Mouse (Mus musculus): ENCODE measurements around the gene Gas8. TPM values are rescaled to one million over a fixed set of nuclear protein-coding genes. Genes with fewer than 3 reads are reported as not detected.
"Not testable (repeated sequence)": the region's sequence is repeated elsewhere in the genome, so short reads cannot be mapped to it uniquely, and the experiment has no call there.

Gene Gas8
- polyA plus RNA-seq, 1 experiment, result 9.7 TPM

- Histone ChIP-seq H3K27ac (ENCODE audit: control insufficient read depth, insufficient read depth, low read length) (no peak overlapping the region), H3K4me3 (ENCODE audit: control insufficient read depth, insufficient read depth, low read length) (no peak overlapping the region), H3K4me1 (replicated peaks; ENCODE audit: control insufficient read depth, insufficient read depth, low read length) (no peaks in the 10 kb centered on the region), H3K36me3 (ENCODE audit: control insufficient read depth, insufficient read depth, low read length) (peaks cover 14% of the 10 kb centered on the region), H3K27me3 (ENCODE audit: control insufficient read depth, insufficient read depth, low read length) (no peaks in the 10 kb centered on the region)
- DNase-seq, result no peak
- WGBS, result 96% methylated on average over 25 of the region's 25 CpGs
- TF ChIP-seq POLR2A (IDR thresholded peaks at IDR 0.05; ENCODE audit: control insufficient read depth, extremely low read depth, insufficient read depth, low read length, poor library complexity), result no peak
- TF ChIP-seq CTCF (IDR thresholded peaks at IDR 0.05; ENCODE audit: borderline replicate concordance, control insufficient read depth, extremely low read depth, insufficient read depth, low read length, poor library complexity), result no peak
Measured at GRCm38 (mm10) chr8:123527720-123528489, 9.3 kb downstream of the Gas8 start.

- DNase-seq, result no peak
- Histone ChIP-seq H3K36me3 (ENCODE audit: control insufficient read depth, insufficient read depth, low read length) (no peaks in the 10 kb centered on the region), H3K27ac (ENCODE audit: control insufficient read depth, insufficient read depth, low read length) (no peak overlapping the region), H3K4me3 (ENCODE audit: control insufficient read depth, insufficient read depth, low read length) (no peak overlapping the region), H3K4me1 (replicated peaks; ENCODE audit: control insufficient read depth, insufficient read depth, low read length) (no peaks in the 10 kb centered on the region), H3K27me3 (ENCODE audit: control insufficient read depth, insufficient read depth, low read length) (no peaks in the 10 kb centered on the region)
- WGBS, result 94% methylated on average over 9 of the region's 9 CpGs
- TF ChIP-seq POLR2A (IDR thresholded peaks at IDR 0.05; ENCODE audit: control insufficient read depth, extremely low read depth, insufficient read depth, low read length, poor library complexity) (no peak), CTCF (IDR thresholded peaks at IDR 0.05; ENCODE audit: borderline replicate concordance, control insufficient read depth, extremely low read depth, insufficient read depth, low read length, poor library complexity) (no peak)
Measured at GRCm38 (mm10) chr8:123536242-123536989, 17.8 kb downstream of the Gas8 start.

GRCm38 (mm10) chr8:123536990-123537380 lies 18.4 kb downstream of the Gas8 start:
- no peaks in the 10 kb centered on the region for H3K27me3 ChIP-seq (ENCODE audit: control insufficient read depth, insufficient read depth, low read length)
- 88% methylated on average over 10 of the region's 10 CpGs for WGBS
- TF ChIP-seq POLR2A (IDR thresholded peaks at IDR 0.05; ENCODE audit: control insufficient read depth, extremely low read depth, insufficient read depth, low read length, poor library complexity) (no peak), CTCF (IDR thresholded peaks at IDR 0.05; ENCODE audit: borderline replicate concordance, control insufficient read depth, extremely low read depth, insufficient read depth, low read length, poor library complexity) (no peak)
- no peaks in the 10 kb centered on the region for H3K36me3 ChIP-seq (ENCODE audit: control insufficient read depth, insufficient read depth, low read length)
- no peaks in the 10 kb centered on the region for H3K4me1 ChIP-seq (replicated peaks; ENCODE audit: control insufficient read depth, insufficient read depth, low read length)
- no peak overlapping the region for H3K27ac ChIP-seq (ENCODE audit: control insufficient read depth, insufficient read depth, low read length)
- H3K4me3 ChIP-seq (ENCODE audit: control insufficient read depth, insufficient read depth, low read length), result no peak overlapping the region
- no peak for DNase-seq

- not testable (repeated sequence) for H3K4me1 ChIP-seq (replicated peaks; ENCODE audit: control insufficient read depth, insufficient read depth, low read length); H3K4me3 ChIP-seq (ENCODE audit: control insufficient read depth, insufficient read depth, low read length); H3K36me3 ChIP-seq (ENCODE audit: control insufficient read depth, insufficient read depth, low read length); H3K27ac ChIP-seq (ENCODE audit: control insufficient read depth, insufficient read depth, low read length); H3K27me3 ChIP-seq (ENCODE audit: control insufficient read depth, insufficient read depth, low read length)
- DNase-seq, result peak; percentile 35
- 86% methylated on average over 7 of the region's 14 CpGs for WGBS
Measured at GRCm38 (mm10) chr8:123537641-123538040, 19.0 kb downstream of the Gas8 start.

GRCm38 (mm10) chr8:123564221-123564620 lies 45.6 kb downstream of the Gas8 start:
- WGBS, result no CpG with 5 or more reads among the region's 45 CpGs
- not testable (repeated sequence) for H3K4me1 ChIP-seq (replicated peaks; ENCODE audit: control insufficient read depth, insufficient read depth, low read length); H3K27me3 ChIP-seq (ENCODE audit: control insufficient read depth, insufficient read depth, low read length); H3K4me3 ChIP-seq (ENCODE audit: control insufficient read depth, insufficient read depth, low read length); H3K27ac ChIP-seq (ENCODE audit: control insufficient read depth, insufficient read depth, low read length); DNase-seq; H3K36me3 ChIP-seq (ENCODE audit: control insufficient read depth, insufficient read depth, low read length)

GRCm38 (mm10) chr8:123575386-123575785 lies 56.8 kb downstream of the Gas8 start:
- not testable (repeated sequence) for H3K4me1 ChIP-seq (replicated peaks; ENCODE audit: control insufficient read depth, insufficient read depth, low read length); H3K4me3 ChIP-seq (ENCODE audit: control insufficient read depth, insufficient read depth, low read length); H3K36me3 ChIP-seq (ENCODE audit: control insufficient read depth, insufficient read depth, low read length); H3K27me3 ChIP-seq (ENCODE audit: control insufficient read depth, insufficient read depth, low read length); DNase-seq; H3K27ac ChIP-seq (ENCODE audit: control insufficient read depth, insufficient read depth, low read length)
- WGBS, result 82% methylated on average over 4 of the region's 10 CpGs

Other genes with a start within 250 kb of the Gas8 start
- 84.5 and 97.2 TPM in 2 replicates for gene Fanca, start 200.3 kb upstream of the Gas8 start, polyA plus RNA-seq (2012; rRNA removed)
- 2.1 and 2.5 TPM in 2 replicates for gene Spire2, start 186.1 kb upstream of the Gas8 start, polyA plus RNA-seq (2012; rRNA removed)
- gene Tcf25, start 145.1 kb upstream of the Gas8 start, polyA plus RNA-seq (2012; rRNA removed), result 256 and 261 TPM in 2 replicates
- gene Mc1r, start 111.7 kb upstream of the Gas8 start, polyA plus RNA-seq (2012; rRNA removed), result 0.34 and 0.46 TPM in 2 replicates
- gene Tubb3, start 107.4 kb upstream of the Gas8 start, polyA plus RNA-seq (2012; rRNA removed), result 19.4 and 31.5 TPM in 2 replicates
- gene Def8, start 95.3 kb upstream of the Gas8 start, polyA plus RNA-seq (2012; rRNA removed), result 31.1 and 32.6 TPM in 2 replicates
- gene Afg3l1, start 40.9 kb upstream of the Gas8 start, polyA plus RNA-seq (2012; rRNA removed), result 29.9 and 33.4 TPM in 2 replicates
- 1.3 and 2.1 TPM in 2 replicates for gene Dbndd1, start 3.4 kb upstream of the Gas8 start, polyA plus RNA-seq (2012; rRNA removed)
- gene Rhou, start 135.1 kb downstream of the Gas8 start, polyA plus RNA-seq (2012; rRNA removed), result 3.1 and 3.5 TPM in 2 replicates